Mouse (Mus musculus) hindbrain, embryonic 10.5 days (tissue): ENCODE results near the gene Ptpra. TPM values are rescaled to one million over a fixed set of nuclear protein-coding genes. Genes with fewer than 3 reads are reported as not detected.
"Not testable (repeated sequence)": the region's sequence is repeated elsewhere in the genome, so short reads cannot be mapped to it uniquely, and the experiment has no call there.

Experiments
- DNase-seq: peaks from one replicate; pipeline ENCODE4 v3.0.0-alpha.2; 2017; ENCODE audit warnings: low spot score
- H3K27ac ChIP-seq: fragments of 300-500 bp; sonication (generic); 2 replicates; pipeline ENCODE4 v1.5.1; 2016; ENCODE audit warnings: mild to moderate bottlenecking, moderate library complexity
- H3K27me3 ChIP-seq: fragments of 300-500 bp; sonication (generic); 2 replicates; pipeline ENCODE4 v1.6.1; 2016; ENCODE audit warnings: mild to moderate bottlenecking; ENCODE audit not compliant: poor library complexity, insufficient read depth, severe bottlenecking
- H3K36me3 ChIP-seq: fragments of 300-500 bp; sonication (generic); 2 replicates; pipeline ENCODE4 v1.6.1; 2016; ENCODE audit warnings: mild to moderate bottlenecking, moderate library complexity
- H3K4me1 ChIP-seq: fragments of 300-500 bp; sonication (generic); replicated peaks from 2 replicates; pipeline ENCODE4 v1.6.1; 2016; ENCODE audit warnings: mild to moderate bottlenecking
- H3K4me3 ChIP-seq: fragments of 300-500 bp; sonication (generic); 2 replicates; pipeline ENCODE4 v1.5.1; 2016; ENCODE audit warnings: mild to moderate bottlenecking, moderate library complexity
- H3K9me3 ChIP-seq: fragments of 300-500 bp; sonication (generic); 2 replicates; pipeline ENCODE4 v1.6.1; 2016; ENCODE audit warnings: mild to moderate bottlenecking, moderate library complexity
- WGBS: fragments of 180-500 bp; shearing (Covaris S2); methylation state at CpG from one replicate; pipeline ENCODE4 v1.1.7; 2016; 5-methylcytosine and 5-hydroxymethylcytosine counted together
- polyA plus RNA-seq: library from polyadenylated mRNA; unstranded; fragments of >200 nt; fragmentation: Nextera tagmentation; extraction: Ambion mirVana; gene quantifications from 2 replicates; pipeline ENCODE4 v1.2.1, GENCODE M21; 2016

Ptpra gene
- polyA plus RNA-seq, 1 experiment from 2014 or later: 86.7 TPM

DNA sequence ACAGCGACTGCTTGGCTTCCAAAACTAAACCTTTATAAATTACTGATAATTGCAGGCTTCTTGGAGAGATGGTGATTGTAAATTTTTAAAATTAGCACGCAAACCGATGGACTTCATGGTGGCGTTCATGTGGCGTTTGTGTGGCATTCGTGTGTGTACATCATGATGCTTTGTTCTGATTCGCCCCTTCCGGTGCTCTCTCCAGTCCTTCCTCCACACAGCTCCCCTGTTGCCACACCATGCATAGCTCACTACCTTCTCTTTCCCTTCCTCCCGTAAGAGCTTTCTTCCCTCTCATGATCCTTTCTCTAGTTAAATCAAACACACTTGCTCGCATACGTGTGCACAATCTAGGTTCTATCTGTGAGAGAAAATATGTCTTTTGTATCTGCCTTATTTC lies 25.7 kb downstream of the Ptpra start:
- Histone ChIP-seq H3K4me3 (no peak overlapping the region), H3K36me3 (peaks cover 26% of the 10 kb centered on the region), H3K27me3 (no peaks in the 10 kb centered on the region), H3K9me3 (peaks cover 17% of the 10 kb centered on the region; the same call in 1 of the 2 replicates), H3K27ac (no peak overlapping the region), H3K4me1 (no peaks in the 10 kb centered on the region)
- 94% methylated on average over 11 of the region's 11 CpGs for WGBS
- DNase-seq: no peak

DNA sequence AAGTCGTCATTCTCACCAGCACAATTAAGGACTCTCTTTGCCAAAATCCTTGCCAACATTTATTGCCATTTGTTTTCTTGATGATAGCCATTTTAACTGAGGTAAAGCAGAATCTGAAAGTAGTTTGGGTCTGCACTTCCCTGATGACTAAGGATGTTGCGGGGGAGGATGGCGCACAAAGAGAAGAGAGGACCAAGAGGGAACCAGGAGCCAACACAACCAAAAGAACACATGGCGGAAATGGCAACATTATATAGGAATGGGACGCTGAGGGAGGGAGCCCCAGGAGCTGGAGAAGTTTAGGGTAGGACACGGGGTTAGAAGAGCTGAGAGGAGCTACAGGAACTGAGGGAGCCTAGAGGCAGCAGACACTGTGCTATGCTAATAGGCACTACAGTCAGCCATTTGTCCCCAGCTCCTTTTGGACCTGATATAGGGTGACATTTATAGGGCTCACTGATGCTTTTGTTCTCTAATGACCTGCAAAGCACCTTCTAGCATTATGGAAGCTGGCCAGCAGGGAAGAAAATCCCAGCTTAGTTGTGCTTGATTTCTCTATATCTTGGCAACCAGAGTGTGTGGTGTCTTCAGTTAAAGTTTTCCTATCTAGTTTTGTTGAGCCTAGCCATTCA lies 26.7 kb downstream of the Ptpra start:
- Histone ChIP-seq H3K27me3 (no peaks in the 10 kb centered on the region), H3K9me3 (peaks cover 17% of the 10 kb centered on the region; the same call in 1 of the 2 replicates), H3K36me3 (peaks cover 26% of the 10 kb centered on the region), H3K4me1 (no peaks in the 10 kb centered on the region), H3K27ac (no peak overlapping the region), H3K4me3 (no peak overlapping the region)
- WGBS: 85% methylated on average over 6 of the region's 6 CpGs
- no peak for DNase-seq

DNA sequence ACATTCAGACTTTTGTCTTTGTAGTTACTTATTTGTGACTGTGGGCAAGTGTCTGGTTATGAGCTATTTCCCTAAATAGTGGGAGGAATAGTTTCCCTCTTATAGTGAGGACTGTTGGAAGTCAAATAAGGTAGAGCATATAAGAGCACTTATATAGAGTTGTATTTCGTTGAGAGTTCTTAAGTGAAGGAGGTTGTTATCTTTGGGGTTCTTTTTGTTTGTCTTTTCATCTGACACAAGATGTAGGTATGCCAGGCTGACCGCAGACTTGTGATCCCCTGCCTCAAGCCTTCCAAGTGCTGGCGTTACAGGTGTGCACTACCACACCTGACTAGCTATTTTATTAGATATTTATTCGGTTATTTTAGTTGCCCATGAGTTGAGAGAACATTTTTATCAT lies 32.1 kb downstream of the Ptpra start:
- no peak overlapping the region for H3K27ac ChIP-seq
- H3K4me1 ChIP-seq: no peaks in the 10 kb centered on the region
- DNase-seq: no peak
- 91% methylated on average over 4 of the region's 4 CpGs for WGBS
- no peaks in the 10 kb centered on the region for H3K27me3 ChIP-seq
- H3K36me3 ChIP-seq: peaks cover 26% of the 10 kb centered on the region
- no peak overlapping the region for H3K4me3 ChIP-seq
- H3K9me3 ChIP-seq: peaks cover 17% of the 10 kb centered on the region; the same call in 1 of the 2 replicates

DNA sequence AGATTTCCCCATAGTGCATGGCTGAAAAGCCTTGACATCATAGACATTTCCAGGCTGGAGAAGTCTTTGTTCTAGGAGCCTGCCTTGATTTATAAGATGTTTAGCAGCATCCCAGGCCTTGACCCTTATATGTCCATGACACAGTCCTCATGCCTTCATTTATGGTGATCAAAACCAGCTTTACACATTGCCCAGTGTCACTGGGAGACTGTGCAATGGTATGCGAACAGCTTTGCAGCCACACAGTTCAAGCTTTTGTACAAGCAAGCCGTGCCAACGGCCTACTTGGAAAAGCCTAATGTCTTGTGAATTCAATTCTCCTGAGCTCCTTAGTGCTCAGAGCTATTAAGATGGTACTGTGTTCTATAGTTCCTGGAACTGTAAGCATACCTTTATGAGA lies 32.6 kb downstream of the Ptpra start:
- WGBS: 81% methylated on average over 3 of the region's 3 CpGs
- peaks cover 21% of the 10 kb centered on the region for H3K36me3 ChIP-seq

DNA sequence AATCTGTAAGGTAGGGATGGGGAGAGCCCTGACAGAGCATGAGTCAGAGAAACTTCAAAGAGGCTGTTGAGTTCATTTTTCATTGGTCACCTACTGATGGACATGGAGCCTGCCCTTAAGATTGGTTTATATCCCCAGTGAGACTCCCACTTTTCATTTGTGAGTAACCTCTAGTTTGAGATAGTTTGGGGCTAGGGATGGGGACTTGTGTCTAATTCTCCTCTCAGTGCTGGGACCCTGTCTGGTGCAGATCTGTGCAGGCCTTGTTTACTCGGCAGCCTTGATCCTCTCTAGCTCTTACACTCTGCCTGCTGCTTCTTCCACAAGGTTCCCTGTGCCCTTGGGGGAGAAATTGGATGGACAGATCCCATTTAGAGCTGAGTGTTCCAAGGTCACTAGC lies 34.1 kb downstream of the Ptpra start:
- no peak for DNase-seq
- Histone ChIP-seq H3K9me3 (peaks cover 3% of the 10 kb centered on the region; the same call in 1 of the 2 replicates), H3K27me3 (no peaks in the 10 kb centered on the region), H3K4me3 (no peak overlapping the region), H3K27ac (no peak overlapping the region), H3K36me3 (0 out of 2 replicates have a peak, but pooled peaks cover 9% of the 10 kb centered on the region), H3K4me1 (no peaks in the 10 kb centered on the region)
- WGBS: 95% methylated on average over 1 of the region's 1 CpGs

More for the DNA sequence above, 32.6 kb downstream of the Ptpra start:
- Histone ChIP-seq H3K27ac (no peak overlapping the region), H3K9me3 (peaks cover 15% of the 10 kb centered on the region; the same call in 1 of the 2 replicates), H3K4me1 (no peaks in the 10 kb centered on the region), H3K4me3 (no peak overlapping the region), H3K27me3 (no peaks in the 10 kb centered on the region)
- no peak for DNase-seq

DNA sequence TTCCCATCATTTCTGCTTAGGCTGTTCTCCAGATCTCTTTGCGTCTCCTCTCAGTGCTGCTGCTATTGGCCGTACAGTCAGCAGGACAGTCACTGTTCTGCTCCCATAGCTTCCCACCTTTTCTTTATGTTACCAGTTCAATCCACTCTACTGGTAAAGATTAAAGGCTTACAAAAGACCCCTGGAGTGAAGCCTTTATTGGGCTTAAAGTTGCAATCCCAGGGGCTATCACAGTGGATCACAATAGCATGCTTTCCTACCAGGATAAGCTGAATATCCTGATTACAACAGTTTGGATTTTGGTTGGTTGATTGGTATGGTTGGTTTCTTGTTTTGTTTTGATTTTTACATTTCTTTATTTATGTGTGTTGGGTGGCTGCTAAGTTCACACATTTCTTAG lies 37.9 kb downstream of the Ptpra start:
- 82% methylated on average over 2 of the region's 2 CpGs for WGBS
- Histone ChIP-seq H3K4me3 (no peak overlapping the region), H3K36me3 (peaks cover 21% of the 10 kb centered on the region; the same call in 1 of the 2 replicates), H3K27ac (no peak overlapping the region), H3K27me3 (no peaks in the 10 kb centered on the region), H3K4me1 (peaks cover 19% of the 10 kb centered on the region), H3K9me3 (peaks cover 4% of the 10 kb centered on the region; the same call in 1 of the 2 replicates)
- DNase-seq: no peak

DNA sequence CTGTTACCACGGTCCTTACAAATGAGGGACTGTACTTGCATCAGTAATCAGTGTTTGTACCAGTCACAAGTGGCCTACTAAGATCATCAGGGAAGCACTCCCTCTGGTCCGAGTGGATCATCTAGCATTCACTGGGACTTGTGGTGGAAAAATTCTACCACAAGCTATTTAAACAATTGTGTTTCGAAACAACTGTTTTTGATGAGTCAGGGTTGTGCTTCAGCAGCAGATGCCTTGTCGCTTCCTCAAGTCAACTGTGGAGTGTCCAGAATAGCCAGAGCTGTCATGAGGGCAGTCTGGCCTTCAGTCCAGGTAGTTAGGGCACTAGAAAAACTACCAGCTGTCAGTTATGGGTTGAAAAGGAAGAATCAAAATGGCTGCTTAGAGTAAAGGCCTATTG lies 38.5 kb downstream of the Ptpra start:
- Histone ChIP-seq H3K4me1 (peaks cover 19% of the 10 kb centered on the region), H3K9me3 (peaks cover 7% of the 10 kb centered on the region; the same call in 1 of the 2 replicates), H3K4me3 (no peak overlapping the region), H3K27me3 (no peaks in the 10 kb centered on the region), H3K36me3 (peaks cover 23% of the 10 kb centered on the region; the same call in 1 of the 2 replicates), H3K27ac (no peak overlapping the region)
- 92% methylated on average over 4 of the region's 4 CpGs for WGBS
- no peak for DNase-seq

DNA sequence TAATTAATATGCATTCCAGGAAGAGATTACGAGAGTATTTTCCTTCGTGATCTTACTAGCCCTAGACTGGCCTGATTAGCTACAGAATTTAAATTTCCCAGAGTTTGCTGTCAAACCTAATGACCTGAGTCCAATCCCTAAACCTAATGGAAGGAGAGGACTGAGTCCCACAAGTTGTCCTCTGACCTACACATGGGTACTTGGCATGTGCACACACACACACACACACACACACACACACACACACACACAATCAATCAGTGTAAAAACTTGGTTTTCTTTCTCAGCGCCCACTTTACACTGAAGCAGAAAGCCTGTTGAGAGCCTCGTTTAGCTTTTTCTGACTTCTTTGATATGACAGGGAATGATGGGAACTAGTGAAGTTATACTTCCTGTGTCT lies 41.1 kb downstream of the Ptpra start:
- H3K4me3 ChIP-seq: no peak overlapping the region; the same call in 1 of the 2 replicates
- peak overlapping the region; percentile 83 for H3K27ac ChIP-seq
- DNase-seq: peak; percentile 25
- no peaks in the 10 kb centered on the region for H3K27me3 ChIP-seq
- WGBS: 51% methylated on average over 4 of the region's 4 CpGs
- peaks cover 23% of the 10 kb centered on the region for H3K36me3 ChIP-seq
- H3K9me3 ChIP-seq: peaks cover 7% of the 10 kb centered on the region; the same call in 1 of the 2 replicates
- peaks cover 26% of the 10 kb centered on the region for H3K4me1 ChIP-seq

DNA sequence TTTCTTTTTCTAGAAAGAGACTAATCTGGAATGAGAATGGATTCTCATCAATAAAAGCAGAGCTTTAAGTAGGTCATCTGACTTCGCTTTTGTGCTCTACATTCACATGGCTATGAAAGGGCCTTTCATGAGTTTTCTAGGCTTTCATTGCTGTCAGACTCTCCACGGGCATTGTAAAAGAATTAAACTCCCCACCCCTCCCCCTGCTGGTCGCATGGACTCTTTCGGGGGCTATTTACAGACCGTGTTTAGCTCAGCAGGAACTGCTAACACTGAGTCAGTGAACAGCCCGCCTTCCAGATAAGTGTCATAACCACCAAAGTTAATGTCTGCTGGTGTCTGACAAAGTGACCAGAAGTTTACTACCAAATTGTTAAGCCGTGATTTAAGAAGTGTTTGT lies 41.5 kb downstream of the Ptpra start:
- Histone ChIP-seq H3K27me3 (no peaks in the 10 kb centered on the region), H3K36me3 (peaks cover 23% of the 10 kb centered on the region), H3K4me1 (peaks cover 30% of the 10 kb centered on the region), H3K27ac (peak overlapping the region; percentile 83), H3K9me3 (peaks cover 7% of the 10 kb centered on the region; the same call in 1 of the 2 replicates), H3K4me3 (no peak overlapping the region)
- peak; percentile 73 for DNase-seq
- 17% methylated on average over 7 of the region's 7 CpGs for WGBS

DNA sequence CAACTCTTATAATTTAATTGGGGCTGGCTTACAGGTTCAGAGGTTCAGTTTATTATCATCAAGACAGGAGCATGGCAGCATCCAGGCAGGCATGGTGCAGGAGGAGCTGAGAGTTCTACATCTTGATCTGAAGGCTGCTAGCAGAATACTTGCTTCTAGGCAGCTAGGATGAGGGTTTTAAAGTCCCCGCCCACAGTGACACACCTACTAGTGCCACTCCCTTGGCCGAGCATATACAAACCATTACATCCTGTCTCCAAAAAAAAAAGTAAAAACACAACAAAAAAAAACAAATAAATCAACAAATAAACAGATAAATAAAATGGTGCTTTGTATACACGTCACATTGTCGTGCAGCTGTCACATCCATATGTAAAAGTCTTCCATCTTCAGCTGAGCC lies 45.0 kb downstream of the Ptpra start:
- WGBS: 90% methylated on average over 4 of the region's 4 CpGs
- Histone ChIP-seq H3K36me3 (peaks cover 17% of the 10 kb centered on the region), H3K4me1 (peaks cover 36% of the 10 kb centered on the region)
- H3K27ac ChIP-seq, H3K4me3 ChIP-seq, H3K27me3 ChIP-seq, DNase-seq, H3K9me3 ChIP-seq: not testable (repeated sequence)

DNA sequence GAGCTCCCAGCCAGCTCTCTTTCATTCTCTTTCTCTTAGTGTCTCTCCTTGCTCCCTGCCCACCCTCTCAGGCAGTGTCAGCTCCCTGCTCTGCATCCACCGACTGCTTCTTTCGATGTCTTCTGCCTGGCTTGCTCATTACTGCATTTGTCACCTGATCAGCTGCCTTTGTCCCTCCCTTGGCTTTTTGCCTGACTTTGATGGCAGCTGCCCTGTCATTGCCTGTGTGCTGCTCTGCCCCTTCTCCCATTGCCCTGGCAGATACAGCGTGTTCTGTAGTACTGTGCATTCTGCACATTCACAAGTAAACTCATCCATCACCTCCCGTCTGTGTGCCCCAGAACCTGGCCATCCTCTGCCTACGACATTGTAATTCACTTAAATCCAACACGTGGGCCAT lies 46.0 kb downstream of the Ptpra start:
- 49% methylated on average over 6 of the region's 6 CpGs for whole genome bisulfite sequencing
- H3K27ac ChIP-seq: peak overlapping the region; percentile 76
- H3K4me1 ChIP-seq: peaks cover 31% of the 10 kb centered on the region
- DNase-seq: peak; percentile 15
- peaks cover 12% of the 10 kb centered on the region for H3K36me3 ChIP-seq
- no peaks in the 10 kb centered on the region for H3K27me3 ChIP-seq
- H3K4me3 ChIP-seq: no peak overlapping the region
- peaks cover 7% of the 10 kb centered on the region; the same call in 1 of the 2 replicates for H3K9me3 ChIP-seq

DNA sequence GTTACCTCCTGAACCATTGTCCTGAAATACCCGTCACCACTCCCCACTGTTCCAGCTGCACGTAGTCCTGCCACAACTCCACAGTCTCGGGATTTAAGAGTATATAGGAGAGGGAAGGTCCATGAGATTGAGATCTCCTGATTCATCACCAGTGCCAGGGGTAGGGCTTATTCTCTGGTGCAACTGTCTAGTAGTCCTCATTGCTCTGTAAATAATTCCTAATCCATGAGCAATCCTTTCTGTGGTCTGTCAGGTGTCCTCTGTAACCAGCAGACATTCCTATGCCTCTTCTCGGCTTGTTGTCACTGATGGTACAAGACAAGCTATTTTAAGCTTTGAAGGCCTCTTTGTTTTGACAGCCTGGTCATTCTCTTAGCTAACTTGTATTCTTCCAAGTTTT lies 46.9 kb downstream of the Ptpra start:
- WGBS: 52% methylated on average over 4 of the region's 4 CpGs

DNA sequence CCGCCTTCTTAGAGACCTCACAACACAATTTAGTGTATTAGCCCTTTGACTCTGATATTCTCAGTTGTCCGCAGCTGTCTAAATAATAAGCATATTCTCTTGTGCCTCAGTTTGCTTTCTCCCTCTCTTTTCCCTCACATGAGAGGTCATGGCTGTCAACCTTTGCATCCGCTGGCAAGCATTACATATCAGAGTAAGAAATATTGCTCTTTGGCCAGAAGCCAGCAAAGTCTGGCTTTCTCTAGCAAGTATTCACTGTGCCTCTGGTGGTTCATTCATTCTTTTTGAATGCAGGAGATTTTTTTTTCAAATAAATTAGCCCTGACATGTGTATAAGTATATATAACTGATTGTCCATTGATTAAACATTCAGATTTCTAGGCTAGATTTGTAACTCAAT lies 49.5 kb downstream of the Ptpra start:
- Histone ChIP-seq H3K27me3 (no peaks in the 10 kb centered on the region), H3K36me3 (peaks cover 6% of the 10 kb centered on the region; the same call in 1 of the 2 replicates), H3K9me3 (no peaks in the 10 kb centered on the region), H3K27ac (no peak overlapping the region), H3K4me3 (no peak overlapping the region), H3K4me1 (peaks cover 17% of the 10 kb centered on the region)
- DNase-seq: no peak
- WGBS: 91% methylated on average over 3 of the region's 3 CpGs

More for the DNA sequence above, 46.9 kb downstream of the Ptpra start:
- no peaks in the 10 kb centered on the region for H3K27me3 ChIP-seq
- peaks cover 12% of the 10 kb centered on the region for H3K36me3 ChIP-seq
- H3K4me1 ChIP-seq: peaks cover 22% of the 10 kb centered on the region
- no peak for DNase-seq
- H3K4me3 ChIP-seq: no peak overlapping the region
- H3K27ac ChIP-seq: peak overlapping the region; percentile 76; the same call in 1 of the 2 replicates
- H3K9me3 ChIP-seq: peaks cover 7% of the 10 kb centered on the region; the same call in 1 of the 2 replicates
